Mouse (Mus musculus): Measurements from ENCODE around the gene Timm9. TPM values are rescaled to one million over a fixed set of nuclear protein-coding genes. Genes with fewer than 3 reads are reported as not detected.
"Not testable (repeated sequence)": the region's sequence is repeated elsewhere in the genome, so short reads cannot be mapped to it uniquely, and the experiment has no call there.

The Timm9 gene
- polyA plus RNA-seq, 1 experiment from 2014 or later, result 59.6 TPM

DNA sequence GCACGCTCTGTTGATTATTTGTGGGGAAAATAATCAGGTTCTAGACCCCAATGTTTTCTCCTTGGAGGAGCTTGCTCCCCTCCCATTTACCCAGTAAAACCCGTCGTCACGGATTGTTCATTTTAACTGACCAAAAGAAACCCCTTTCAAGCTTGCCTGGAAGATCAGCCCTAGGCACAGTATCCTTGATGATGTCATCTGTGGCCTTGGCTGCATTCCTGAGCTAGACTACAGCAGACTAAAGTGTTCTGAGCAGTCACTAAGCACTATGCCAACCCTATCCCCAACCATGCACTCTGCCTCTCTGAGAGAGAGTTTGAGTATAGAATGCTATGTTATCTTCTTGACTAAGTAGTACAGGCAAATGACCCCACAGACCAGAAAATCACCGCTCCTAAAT is 20.1 kb downstream of the Timm9 start:
- peaks cover 10% of the 10 kb centered on the region; the same call in 1 of the 2 replicates for H3K4me1 ChIP-seq (replicated peaks; ENCODE audit: control insufficient read depth, insufficient read depth, low read length)
- H3K4me3 ChIP-seq (ENCODE audit: low read length), result no peak overlapping the region
- H3K36me3 ChIP-seq (ENCODE audit: control insufficient read depth, insufficient read depth, low read length), result no peaks in the 10 kb centered on the region
- WGBS, result 78% methylated on average over 5 of the region's 5 CpGs
- no peak overlapping the region for H3K9ac ChIP-seq (ENCODE audit: low read length)
- H3K27ac ChIP-seq (ENCODE audit: low read length), result no peak overlapping the region
- no peak for ATAC-seq (ENCODE audit: low read depth)
- no peak overlapping the region for H3K4me2 ChIP-seq (ENCODE audit: low read depth, low read length)
- no peaks in the 10 kb centered on the region for H3K27me3 ChIP-seq (ENCODE audit: control insufficient read depth, insufficient read depth, low read depth, low read length)
- H3K9me3 ChIP-seq (ENCODE audit: control insufficient read depth, low read length), result no peaks in the 10 kb centered on the region

DNA sequence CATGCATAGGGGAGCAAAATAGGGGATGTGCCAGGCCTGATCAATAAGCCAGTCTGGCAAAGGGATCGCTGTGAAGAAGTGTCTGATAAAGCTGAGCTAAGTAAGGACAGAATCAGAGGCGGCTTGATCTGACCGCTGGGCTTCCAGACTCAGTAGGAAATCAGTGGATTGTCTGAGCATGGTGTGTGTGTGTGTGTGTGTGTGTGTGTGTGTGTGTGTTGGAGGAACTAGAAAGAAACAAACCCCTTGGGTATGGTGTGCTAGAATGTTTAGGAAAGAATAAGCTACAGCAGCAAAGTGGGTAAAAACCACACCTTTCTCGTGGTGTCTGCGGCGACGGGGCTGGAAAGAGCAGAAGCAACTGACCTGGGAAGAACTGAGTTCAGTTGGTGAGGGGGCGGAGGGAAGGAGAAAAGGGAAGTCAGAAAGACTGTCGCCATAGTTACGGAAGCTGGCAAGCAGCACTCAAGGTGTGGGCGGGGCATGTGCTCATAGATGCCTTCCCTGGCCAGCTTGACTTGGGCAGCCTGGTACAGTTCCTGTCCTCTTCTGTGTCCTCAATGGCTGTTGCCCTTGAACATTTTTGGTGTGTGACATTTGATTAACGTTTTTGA is 22.7 kb downstream of the Timm9 start:
- no peak overlapping the region for H3K27ac ChIP-seq (ENCODE audit: low read length)
- 28% methylated on average over 12 of the region's 12 CpGs for WGBS

GRCm38 (mm10) chr12:71113074-71113473 is 23.4 kb downstream of the Timm9 start:
- ATAC-seq (ENCODE audit: low read depth), result peak; percentile 44; the same call in 1 of the 2 replicates

More for the DNA sequence above, 22.7 kb downstream of the Timm9 start:
- Histone ChIP-seq H3K4me2 (ENCODE audit: low read depth, low read length) (peak overlapping the region; percentile 2; the same call in 1 of the 2 replicates), H3K4me3 (ENCODE audit: low read length) (no peak overlapping the region), H3K27me3 (ENCODE audit: control insufficient read depth, insufficient read depth, low read depth, low read length) (no peaks in the 10 kb centered on the region), H3K36me3 (ENCODE audit: control insufficient read depth, insufficient read depth, low read length) (no peaks in the 10 kb centered on the region), H3K4me1 (replicated peaks; ENCODE audit: control insufficient read depth, insufficient read depth, low read length) (peaks cover 11% of the 10 kb centered on the region; the same call in 1 of the 2 replicates), H3K9me3 (ENCODE audit: control insufficient read depth, low read length) (no peaks in the 10 kb centered on the region), H3K9ac (ENCODE audit: low read length) (0 out of 2 replicates have a peak overlapping the region, but pooled peaks have one; percentile 3)
- ATAC-seq (ENCODE audit: low read depth), result peak; percentile 79

GRCm38 (mm10) chr12:71111331-71111730 is 25.2 kb downstream of the Timm9 start, which contains the start of gene Tomm20l:
Gene Tomm20l (plus strand): TSS chr12:71111428.
- Histone ChIP-seq H3K4me3 (ENCODE audit: low read length) (peak within 1 kb of the TSS; percentile 23), H3K4me2 (ENCODE audit: low read depth, low read length) (peak within 1 kb of the TSS; percentile 48), H3K4me1 (replicated peaks; ENCODE audit: control insufficient read depth, insufficient read depth, low read length) (peaks cover 11% of the 10 kb centered on the region; the same call in 1 of the 2 replicates), H3K27ac (ENCODE audit: low read length) (no peak within 1 kb of the TSS), H3K36me3 (ENCODE audit: control insufficient read depth, insufficient read depth, low read length) (no peaks in the 10 kb centered on the region), H3K9me3 (ENCODE audit: control insufficient read depth, low read length) (no peaks in the 10 kb centered on the region), H3K9ac (ENCODE audit: low read length) (peak within 1 kb of the TSS; percentile 42), H3K27me3 (ENCODE audit: control insufficient read depth, insufficient read depth, low read depth, low read length) (no peaks in the 10 kb centered on the region)
- peak; percentile 48 for ATAC-seq (ENCODE audit: low read depth)
- WGBS, result 11% methylated on average over 33 of the region's 33 CpGs

More at GRCm38 (mm10) chr12:71113074-71113473, 23.4 kb downstream of the Timm9 start:
- WGBS, result 46% methylated on average over 10 of the region's 10 CpGs
- Histone ChIP-seq H3K4me1 (replicated peaks; ENCODE audit: control insufficient read depth, insufficient read depth, low read length) (peaks cover 11% of the 10 kb centered on the region; the same call in 1 of the 2 replicates), H3K27ac (ENCODE audit: low read length) (no peak overlapping the region), H3K9me3 (ENCODE audit: control insufficient read depth, low read length) (no peaks in the 10 kb centered on the region), H3K36me3 (ENCODE audit: control insufficient read depth, insufficient read depth, low read length) (no peaks in the 10 kb centered on the region), H3K27me3 (ENCODE audit: control insufficient read depth, insufficient read depth, low read depth, low read length) (no peaks in the 10 kb centered on the region), H3K4me3 (ENCODE audit: low read length) (no peak overlapping the region), H3K9ac (ENCODE audit: low read length) (no peak overlapping the region), H3K4me2 (ENCODE audit: low read depth, low read length) (peak overlapping the region; percentile 1; the same call in 1 of the 2 replicates)

- H3K4me3 ChIP-seq (ENCODE audit: low read length), result no peak overlapping the region
- no peaks in the 10 kb centered on the region for H3K27me3 ChIP-seq (ENCODE audit: control insufficient read depth, insufficient read depth, low read depth, low read length)
- H3K36me3 ChIP-seq (ENCODE audit: control insufficient read depth, insufficient read depth, low read length), result no peaks in the 10 kb centered on the region
- no peak for ATAC-seq (ENCODE audit: low read depth)
- no peak overlapping the region for H3K27ac ChIP-seq (ENCODE audit: low read length)
- H3K4me1 ChIP-seq (replicated peaks; ENCODE audit: control insufficient read depth, insufficient read depth, low read length), result 0 out of 2 replicates have a peak, but pooled peaks cover 4% of the 10 kb centered on the region
- no peak overlapping the region for H3K4me2 ChIP-seq (ENCODE audit: low read depth, low read length)
- H3K9ac ChIP-seq (ENCODE audit: low read length), result no peak overlapping the region
- 80% methylated on average over 6 of the region's 6 CpGs for WGBS
- no peaks in the 10 kb centered on the region for H3K9me3 ChIP-seq (ENCODE audit: control insufficient read depth, low read length)
Observed at GRCm38 (mm10) chr12:71107216-71107771, 29.2 kb downstream of the Timm9 start.

DNA sequence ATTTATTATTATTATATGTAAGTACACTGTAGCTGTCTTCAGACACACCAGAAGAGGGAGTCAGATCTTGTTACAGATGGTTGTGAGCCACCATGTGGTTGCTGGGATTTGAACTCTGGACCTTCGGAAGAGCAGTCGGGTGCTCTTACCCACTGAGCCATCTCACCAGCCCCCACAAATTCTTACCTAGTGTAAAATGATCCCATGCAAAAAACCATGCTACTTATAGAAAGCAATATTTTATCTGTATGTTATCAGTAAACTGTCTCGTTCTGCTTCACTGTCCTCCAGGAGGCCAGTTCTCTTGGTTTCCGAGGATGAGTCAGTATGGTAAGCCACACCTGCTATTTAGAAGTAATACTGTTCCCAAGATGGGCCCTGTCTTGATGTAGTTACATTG is 32.2 kb downstream of the Timm9 start:
- not testable (repeated sequence) for ATAC-seq (ENCODE audit: low read depth); H3K4me3 ChIP-seq (ENCODE audit: low read length); H3K9ac ChIP-seq (ENCODE audit: low read length); H3K4me2 ChIP-seq (ENCODE audit: low read depth, low read length); H3K36me3 ChIP-seq (ENCODE audit: control insufficient read depth, insufficient read depth, low read length); H3K27ac ChIP-seq (ENCODE audit: low read length); H3K9me3 ChIP-seq (ENCODE audit: control insufficient read depth, low read length); H3K4me1 ChIP-seq (replicated peaks; ENCODE audit: control insufficient read depth, insufficient read depth, low read length); H3K27me3 ChIP-seq (ENCODE audit: control insufficient read depth, insufficient read depth, low read depth, low read length)
- 76% methylated on average over 4 of the region's 4 CpGs for WGBS

DNA sequence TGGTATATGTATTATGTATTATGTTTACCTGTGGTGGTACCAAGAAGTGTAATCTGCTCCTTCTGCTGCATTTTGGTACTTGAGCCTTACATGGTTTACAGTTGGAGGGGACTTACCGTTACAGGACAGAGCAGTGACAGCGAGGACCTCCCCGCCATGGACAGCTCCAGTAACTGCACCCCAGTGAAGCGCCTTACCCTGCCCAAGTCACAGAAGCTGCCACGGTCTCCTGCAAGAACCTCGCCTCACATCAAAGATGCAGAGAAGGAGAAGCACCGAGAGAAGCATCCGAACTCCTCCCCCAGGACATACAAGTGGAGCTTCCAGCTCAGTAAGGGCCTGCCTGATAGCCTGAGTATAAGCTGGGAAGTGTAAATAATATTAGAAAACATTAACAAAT is 50.2 kb downstream of the Timm9 start:
- no peak overlapping the region for H3K4me2 ChIP-seq (ENCODE audit: low read depth, low read length)
- H3K4me3 ChIP-seq (ENCODE audit: low read length), result no peak overlapping the region
- H3K36me3 ChIP-seq (ENCODE audit: control insufficient read depth, insufficient read depth, low read length), result no peaks in the 10 kb centered on the region; the same call in 1 of the 2 replicates
- H3K9ac ChIP-seq (ENCODE audit: low read length), result no peak overlapping the region
- no peaks in the 10 kb centered on the region for H3K27me3 ChIP-seq (ENCODE audit: control insufficient read depth, insufficient read depth, low read depth, low read length)
- no peak overlapping the region for H3K27ac ChIP-seq (ENCODE audit: low read length)
- WGBS, result 80% methylated on average over 8 of the region's 8 CpGs
- H3K9me3 ChIP-seq (ENCODE audit: control insufficient read depth, low read length), result no peaks in the 10 kb centered on the region
- no peak for ATAC-seq (ENCODE audit: low read depth)
- H3K4me1 ChIP-seq (replicated peaks; ENCODE audit: control insufficient read depth, insufficient read depth, low read length), result no peaks in the 10 kb centered on the region

Other genes starting within 250 kb of the Timm9 start
- gene Actr10, start 198.8 kb downstream of the Timm9 start, polyA plus RNA-seq (2015; fragmentation: Nextera tagmentation; extraction: Ambion mirVana), result 232 and 234 TPM in 2 replicates
- 582 and 594 TPM in 2 replicates for gene Psma3, start 162.1 kb downstream of the Timm9 start, polyA plus RNA-seq (2015; fragmentation: Nextera tagmentation; extraction: Ambion mirVana)
- 44.7 and 47.7 TPM in 2 replicates for gene Arid4a, start 120.7 kb downstream of the Timm9 start, polyA plus RNA-seq (2015; fragmentation: Nextera tagmentation; extraction: Ambion mirVana)
- 1.3 and 1.6 TPM in 2 replicates for gene Tomm20l, start 25.3 kb downstream of the Timm9 start, polyA plus RNA-seq (2015; fragmentation: Nextera tagmentation; extraction: Ambion mirVana)
- 15.5 and 18.4 TPM in 2 replicates for gene 2700049A03Rik, start 164 bp upstream of the Timm9 start, polyA plus RNA-seq (2015; fragmentation: Nextera tagmentation; extraction: Ambion mirVana)
- 6.1 and 6.4 TPM in 2 replicates for gene Dact1, start 173.2 kb upstream of the Timm9 start, polyA plus RNA-seq (2015; fragmentation: Nextera tagmentation; extraction: Ambion mirVana)